Mouse (Mus musculus) kidney, adult 18-20 months (tissue): ENCODE measurements around the gene Nfib.

ENCODE experiments used
- DNase-seq: peaks from one replicate; pipeline ENCODE4 v3.0.0; 2021

The Nfib gene

DNA sequence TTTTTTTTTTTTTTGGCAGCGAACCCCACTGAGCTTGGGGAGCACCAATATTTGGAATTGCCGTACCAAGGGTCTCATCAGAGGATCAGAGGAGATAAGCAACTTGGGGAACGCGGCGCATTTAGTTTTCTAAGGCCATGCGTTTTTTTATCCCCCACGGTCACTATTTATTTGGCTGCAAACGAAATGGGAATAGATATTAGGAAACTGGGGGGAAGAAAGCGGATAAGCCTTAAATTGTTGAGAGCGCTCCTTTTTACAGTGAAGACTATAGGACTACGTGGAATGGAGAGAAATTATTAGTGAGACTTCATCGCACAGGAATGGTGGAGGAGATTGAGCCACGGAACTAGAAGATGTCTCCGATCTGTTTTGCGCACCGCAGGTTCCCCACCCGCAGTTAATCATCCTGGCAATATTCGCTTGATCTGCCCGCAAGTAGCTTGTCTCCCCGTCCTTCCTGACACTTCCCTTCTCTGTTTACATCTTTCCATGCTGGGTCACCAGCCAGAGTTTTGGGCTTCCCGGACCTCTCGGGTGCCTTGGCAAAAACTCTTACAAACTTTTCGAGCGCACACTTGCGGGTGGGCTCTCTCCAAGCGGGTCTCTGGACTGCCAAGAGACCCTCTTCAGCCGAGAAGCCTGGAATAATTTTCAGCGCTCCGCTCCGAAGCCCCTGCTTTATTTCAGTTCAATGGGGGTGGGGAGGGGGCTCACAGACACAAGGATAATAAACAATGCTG, 167.3 kb downstream of the Nfib start:
- peak; percentile 46 for DNase-seq

DNA sequence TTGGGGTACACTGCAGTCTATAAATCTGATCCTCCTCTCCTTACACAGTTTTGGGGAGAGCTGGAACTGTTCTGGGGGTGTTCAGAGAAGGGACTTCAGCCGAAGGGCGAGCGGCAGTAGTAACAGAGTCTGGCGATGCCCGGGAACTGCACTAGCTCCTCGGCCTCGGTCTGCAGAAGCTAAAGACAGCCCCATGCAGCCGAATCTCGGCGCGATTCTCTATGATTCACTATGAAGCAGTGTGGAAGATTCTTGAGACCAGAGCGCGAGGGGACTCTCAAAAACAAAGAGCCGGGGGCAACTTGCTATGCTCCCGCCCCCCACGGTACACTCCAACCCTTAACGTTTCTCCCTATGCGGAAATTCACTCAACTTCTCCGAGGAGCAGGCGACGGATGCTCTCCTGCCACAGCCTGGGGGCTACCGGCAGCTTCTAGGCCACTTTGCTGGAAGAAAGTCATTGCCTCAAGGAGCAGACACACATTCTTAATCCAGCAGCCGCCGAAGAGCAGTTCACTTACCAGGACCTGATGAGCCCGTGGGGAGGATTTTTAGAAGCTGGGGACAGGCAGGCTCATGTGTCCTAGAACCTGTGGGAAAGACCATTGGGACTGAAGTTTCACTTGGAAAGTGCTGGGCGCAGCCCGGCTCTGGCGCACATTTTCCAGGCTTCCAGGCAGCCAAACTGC, 168.1 kb downstream of the Nfib start:
- DNase-seq = peak; percentile 68

DNA sequence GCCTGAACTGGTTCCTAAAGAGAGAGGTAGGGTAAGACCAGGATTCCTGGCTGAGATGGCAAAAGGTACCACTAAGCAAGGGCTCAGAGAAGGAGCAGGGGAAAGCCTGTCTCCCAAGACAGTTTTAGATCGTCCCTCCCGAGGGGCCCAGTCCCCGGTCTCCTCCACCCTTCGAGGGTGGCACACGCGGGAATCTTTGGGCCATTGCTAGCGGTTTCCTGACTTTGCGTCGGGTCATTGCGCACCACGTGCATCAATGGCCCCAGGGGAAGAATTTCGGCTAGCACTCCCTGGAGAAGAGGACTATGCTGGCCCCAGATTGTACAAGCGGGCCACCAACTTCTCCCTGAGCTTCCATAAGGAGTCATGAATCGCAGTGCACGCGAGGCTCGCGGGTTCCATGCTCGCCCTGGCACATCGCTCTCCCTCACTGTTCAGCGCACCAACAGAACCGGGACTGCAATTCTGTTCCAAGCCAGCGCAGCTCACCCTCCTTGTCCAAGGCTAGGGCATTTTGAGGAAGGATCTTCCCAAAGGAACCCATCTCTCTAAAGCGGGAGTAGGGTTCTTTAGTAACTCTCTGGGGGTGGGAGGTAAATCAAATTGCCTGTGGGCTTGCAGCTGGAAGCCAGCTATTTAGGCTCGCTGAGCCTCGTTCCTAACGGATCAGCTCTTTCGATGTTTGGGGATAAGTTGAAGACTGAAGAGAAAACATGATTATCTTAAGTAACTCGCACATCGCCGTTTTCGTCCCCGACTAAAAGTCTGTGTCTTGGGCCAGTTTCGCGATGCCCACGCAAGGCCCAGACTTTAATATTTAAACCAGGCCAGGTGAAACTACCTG, 168.9 kb downstream of the Nfib start:
- peak; percentile 24 for DNase-seq

DNA sequence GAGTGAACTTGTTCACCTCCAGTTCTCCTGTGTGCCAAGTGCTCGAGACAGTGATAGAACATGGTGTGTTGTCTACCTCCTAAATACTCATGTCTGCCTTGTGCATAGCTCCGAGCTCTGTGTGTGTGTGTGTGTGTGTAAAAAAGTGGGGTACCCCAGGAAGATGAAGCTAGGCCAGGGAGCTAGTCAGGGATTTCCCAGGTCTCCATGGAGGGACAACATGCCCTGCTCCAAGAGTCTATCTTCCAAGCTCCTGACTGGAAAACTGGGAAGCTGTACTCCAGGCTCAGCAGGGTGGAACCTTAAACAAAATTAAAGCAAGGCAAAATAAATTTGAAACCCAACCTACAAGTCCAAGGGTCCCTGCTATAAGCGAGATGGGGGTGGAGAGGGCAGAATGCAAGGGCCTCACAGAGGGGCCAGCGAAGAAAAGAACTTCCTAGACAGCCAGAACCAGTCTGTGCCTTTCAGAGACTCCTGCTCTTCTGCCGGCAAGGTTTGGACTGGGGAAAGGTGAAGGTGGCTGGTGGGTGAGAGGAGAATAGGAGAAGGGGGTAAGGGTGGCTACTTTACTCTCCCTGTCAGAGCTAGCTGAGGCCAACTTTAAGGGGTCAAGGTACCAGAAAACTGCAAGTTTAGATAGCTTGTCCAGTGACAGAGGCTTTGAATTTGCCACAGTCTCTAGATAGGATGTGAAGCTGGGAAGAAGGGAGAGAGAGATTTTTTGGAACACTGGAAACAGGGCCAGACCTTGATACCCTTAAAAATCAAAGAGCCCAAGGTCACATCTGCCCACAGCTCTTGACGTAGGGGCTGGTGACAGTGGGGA, 169.7 kb downstream of the Nfib start:
- DNase-seq = no peak

DNA sequence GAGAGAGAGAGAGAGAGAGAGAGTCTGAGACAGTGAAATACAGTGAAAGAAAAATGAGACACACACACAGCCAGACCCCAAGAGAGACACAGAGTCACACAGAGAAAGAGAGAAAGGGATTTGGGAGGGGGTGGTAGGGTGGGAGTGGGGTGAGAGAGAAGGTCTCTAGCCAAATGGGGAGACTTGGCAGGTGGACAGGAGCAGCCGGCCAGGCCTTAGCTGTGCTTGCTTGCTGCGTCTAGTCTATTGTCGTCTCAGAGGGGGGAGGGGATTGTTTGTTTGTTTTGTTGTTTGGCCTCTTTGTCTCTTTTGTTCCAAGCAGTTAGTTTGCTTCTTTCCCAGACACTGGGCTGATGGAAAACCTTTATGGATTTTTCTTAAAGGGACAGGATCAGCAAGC, 172.3 kb downstream of the Nfib start:
- no peak for DNase-seq

DNA sequence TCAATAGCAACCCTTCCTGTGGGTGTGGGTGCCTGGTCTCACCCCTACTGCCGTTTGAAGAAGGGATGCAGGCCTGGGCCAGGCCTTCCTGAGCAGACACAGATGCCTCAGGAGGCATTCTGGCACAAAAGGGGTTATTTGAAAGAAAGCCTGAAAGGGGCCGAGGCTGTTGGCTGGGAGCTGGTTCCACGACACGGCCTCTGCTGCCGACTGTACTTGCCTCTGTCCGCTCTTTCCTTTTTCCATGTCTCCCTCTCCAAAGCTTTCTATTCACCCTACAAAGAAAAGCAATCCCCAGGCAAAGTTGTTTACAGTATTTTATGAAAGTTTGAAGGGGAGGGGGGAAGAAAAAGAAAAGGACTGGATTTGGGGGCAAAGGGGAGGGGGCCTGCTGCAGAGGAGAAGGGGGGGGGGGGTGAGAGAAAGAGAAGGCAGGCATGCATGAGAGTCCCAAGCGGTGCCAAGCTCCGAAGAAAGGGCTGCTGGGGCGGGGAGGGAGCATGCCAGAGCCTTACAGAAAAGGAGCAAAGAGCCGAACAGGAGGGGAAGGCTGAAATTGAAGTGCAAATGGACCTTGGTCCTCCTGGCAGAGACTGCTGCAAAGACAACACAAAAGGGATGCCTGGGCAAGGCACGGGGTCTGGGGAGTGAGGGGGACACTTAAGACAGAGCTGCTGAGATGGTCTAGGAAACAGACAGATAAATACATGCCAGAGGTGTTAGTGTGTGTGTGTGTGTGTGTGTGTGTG, 172.9 kb downstream of the Nfib start:
- DNase-seq = no peak

DNA sequence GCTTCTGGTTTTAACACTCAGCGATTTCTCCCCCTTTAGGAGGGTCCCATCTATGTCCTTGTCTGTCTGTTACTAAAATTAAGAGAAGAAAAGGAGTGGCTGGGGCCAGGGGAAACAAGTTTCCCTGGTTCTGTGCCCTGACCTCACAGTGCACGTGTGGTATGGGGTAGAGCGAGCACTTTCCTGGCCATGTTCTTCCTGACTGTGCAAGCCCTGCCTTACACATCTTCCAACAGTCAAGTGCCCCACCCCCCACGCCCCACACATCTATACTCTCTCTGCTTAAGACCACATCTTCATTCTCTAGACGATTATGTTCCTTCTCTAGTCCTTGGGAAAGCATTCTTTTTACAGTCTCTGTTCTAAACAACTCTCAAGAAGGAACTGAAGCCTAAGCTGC, 173.6 kb downstream of the Nfib start:
- DNase-seq = no peak

DNA sequence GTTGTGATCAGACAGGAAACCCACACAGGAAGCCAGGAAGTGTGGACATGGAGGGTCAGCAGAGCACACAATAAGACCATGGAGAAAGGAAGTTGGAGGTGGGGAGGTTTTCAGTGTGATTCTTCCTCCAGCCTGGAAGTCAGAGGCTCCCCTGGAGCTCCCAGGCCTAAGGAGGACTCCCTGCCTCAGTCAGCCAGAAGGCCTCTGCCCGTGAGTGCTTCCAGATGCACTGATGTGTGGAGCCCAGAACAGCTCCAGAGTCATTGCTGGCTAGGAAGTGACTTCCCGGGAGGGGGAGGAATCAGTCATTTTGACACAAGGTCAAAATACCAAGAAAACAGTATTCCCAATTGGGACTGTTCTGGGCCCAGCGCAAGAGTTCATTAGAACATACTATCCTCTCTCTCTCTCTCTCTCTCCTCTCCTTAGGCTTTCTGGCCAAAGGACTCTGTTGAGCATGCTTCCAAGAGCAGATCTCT, 174.6 kb downstream of the Nfib start:
- no peak for DNase-seq

DNA sequence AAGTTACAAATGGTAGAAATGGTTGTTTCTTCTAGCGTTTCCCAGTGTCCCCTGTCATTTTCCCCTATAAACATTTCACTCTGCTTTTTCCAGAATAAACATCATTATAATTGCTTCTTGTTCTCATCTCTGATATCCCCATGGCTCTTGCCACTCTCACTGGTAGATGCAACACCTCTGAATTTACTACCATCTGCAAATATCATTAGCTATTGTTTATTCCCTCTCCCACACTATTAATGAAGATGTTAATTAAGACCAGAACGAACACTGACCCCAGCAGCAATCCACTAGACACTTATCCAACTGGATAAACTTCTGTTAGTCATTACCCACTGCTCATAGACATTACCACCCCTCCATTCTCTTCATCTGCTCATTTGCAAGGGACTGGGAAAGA, 176.6 kb downstream of the Nfib start:
- DNase-seq = no peak

DNA sequence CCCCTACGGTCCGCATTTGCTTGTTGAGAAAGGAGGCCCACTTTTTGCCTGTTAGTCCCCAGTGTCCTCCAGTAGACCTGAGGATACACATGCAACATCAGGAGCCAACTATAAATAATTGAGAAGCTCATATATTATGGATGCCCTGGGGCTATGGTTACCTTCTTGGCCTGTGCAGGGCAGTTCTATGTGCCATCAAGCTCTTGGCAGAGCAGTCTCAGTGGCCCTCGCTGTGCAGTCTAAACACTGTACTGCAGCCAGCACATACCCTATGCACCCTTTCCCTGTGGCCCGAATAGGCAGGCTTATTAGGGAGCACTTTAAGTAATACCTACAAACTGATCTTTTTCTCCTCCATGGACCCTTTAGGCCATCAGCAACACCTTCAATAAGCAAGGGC, 185.6 kb downstream of the Nfib start:
- DNase-seq = no peak

DNA sequence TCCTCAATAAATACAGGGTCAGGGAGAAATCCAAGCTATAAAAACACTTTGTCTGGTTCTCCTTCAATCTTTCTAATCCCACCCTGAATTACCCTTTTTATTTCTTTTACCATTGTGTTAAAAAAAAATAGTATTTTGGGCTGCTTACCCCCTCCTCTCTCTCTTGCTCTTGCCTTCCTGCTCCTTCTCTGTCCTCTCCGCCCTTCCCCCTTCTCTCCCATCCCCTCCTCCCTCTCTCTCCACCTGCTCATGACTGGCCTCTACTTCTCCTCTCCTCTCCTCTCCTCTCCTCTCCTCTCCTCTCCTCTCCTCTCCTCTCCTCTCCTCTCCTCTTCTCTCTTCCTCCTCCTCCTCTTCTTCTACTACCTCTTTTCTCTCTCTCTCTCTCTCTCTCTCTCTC, 187.4 kb downstream of the Nfib start:
- no peak for DNase-seq

DNA sequence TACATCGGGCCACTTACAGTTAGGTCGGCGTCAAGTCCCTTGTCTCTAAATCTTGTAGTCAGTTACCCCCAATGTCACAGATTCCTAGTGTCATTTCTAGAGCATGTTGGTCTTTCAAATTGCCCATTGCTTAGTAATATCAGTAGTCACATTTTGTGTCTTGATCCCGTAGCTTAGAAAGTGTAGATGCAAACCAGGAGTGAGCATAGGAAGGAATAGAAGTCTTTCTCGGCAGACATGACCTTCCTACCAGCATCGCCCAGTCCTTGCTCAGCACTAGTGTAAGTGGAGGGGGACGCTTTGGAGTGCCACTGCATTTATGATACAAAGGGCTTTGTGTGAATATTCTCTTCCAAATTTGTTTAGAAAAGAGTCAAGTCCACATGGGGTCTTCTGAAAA, 188.2 kb downstream of the Nfib start:
- no peak for DNase-seq

DNA sequence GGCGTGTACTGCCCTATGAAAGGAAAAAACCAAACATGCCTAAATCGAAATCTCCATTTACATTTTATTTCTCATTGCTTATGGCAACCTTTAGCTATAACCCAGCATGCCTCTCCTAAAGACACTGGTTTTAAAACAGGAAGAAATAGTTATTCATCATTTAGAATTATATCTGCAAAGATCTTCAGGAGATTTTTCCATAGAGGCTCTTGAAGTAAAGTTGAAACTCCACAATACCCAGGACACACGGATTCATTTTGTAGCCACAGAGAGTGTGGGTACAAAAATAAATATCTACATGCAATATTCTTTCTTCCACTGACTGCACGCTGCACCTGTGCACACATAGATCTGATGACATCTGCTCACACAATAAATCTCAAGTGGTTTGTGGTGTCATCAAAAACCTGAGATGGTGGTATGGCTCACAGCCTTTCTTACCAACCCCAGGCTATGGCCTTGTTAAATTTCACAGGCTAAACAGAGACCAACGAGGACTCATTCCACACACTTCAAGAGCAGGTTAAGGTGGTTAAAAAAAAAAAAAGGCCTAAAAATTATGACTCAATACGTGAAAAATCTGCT, 189.2 kb downstream of the Nfib start:
- DNase-seq = no peak

DNA sequence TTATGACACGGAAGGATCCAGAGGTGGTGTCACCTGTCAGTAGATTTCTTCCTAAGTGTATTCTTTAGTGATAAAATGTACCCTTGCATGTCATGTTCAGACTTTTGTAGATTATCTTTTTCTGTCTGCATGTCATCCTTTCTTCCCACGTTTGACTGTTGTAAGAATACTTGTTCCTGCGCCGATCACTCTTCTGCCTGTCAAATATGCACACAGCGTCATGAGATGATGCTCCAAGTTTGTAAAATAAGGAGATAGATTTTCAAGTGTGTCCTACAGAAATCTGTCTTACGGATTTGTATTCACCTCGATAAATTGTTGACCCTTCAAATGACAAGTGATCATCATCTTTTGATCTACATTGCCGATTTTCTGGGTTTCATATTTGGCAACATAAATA, 190.6 kb downstream of the Nfib start:
- DNase-seq = no peak

DNA sequence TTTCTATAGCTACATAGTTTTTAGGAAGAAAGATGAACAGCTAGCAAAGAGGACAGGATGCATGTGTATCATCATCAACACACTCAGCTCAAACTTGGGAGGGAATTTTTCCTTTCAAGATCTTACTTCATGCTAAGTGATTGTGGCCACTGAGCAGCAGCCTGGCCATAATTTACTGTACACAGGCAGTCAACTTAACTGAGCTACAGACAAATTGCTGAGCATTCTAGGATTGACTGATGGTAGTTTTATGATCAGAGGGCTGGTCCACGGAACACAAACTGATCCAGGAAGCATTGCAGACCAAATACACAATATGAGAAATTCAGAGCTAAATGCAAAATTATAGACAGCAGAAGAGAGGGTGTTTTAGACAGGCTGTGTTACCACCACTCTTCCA, 191.2 kb downstream of the Nfib start:
- DNase-seq = no peak

DNA sequence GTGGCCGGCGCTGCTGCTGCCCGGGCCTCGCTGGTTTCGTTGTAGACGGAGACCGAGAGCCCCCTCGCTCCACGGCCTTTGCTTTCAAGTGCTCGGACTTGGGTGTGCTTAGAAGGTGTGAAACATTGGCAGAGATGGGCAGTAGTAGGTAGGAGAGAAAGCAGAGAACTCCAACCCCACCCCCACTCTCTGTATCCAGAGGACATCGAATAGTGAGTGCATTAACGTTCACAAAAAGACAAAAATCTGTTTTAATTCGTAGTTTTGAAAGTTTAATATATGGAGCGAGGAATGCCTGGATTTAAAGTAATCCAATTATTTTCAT, 192.2 kb downstream of the Nfib start:
- no peak for DNase-seq

DNA sequence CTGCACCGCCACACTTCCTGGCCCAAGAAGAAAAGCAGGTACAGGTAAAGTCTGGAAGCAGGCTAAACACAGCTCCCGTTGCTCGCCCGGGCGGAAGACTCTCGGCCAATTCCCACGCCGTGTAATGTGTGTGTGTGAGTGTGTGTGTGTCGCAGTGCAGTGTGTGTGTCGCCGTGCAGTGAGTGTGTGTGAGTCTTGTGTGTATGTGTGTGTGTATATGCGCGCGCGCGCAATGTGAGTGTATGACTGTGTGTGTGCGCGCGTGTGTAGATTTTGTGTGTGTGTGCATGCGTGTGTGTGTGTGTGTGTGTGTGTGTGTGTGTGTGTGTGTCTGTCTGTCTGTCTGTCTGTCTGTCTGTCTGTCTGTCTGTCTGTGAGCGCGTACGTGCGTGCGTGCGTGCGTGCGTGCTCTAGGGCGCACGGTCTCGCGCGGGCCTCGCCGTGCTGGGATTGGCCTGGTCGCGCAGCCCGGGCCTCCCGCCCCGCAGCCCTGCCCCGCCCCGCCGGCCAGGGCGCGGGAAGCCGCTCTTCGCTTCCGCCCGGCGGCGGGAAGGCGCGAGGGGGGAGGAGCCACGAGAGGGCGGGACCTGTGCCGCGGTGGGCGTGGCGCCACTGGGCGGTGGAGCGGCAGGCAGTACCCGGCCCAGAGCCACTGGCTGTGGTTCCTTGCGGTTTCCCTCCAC, 192.7 kb downstream of the Nfib start:
- peak; percentile 99 for DNase-seq

DNA sequence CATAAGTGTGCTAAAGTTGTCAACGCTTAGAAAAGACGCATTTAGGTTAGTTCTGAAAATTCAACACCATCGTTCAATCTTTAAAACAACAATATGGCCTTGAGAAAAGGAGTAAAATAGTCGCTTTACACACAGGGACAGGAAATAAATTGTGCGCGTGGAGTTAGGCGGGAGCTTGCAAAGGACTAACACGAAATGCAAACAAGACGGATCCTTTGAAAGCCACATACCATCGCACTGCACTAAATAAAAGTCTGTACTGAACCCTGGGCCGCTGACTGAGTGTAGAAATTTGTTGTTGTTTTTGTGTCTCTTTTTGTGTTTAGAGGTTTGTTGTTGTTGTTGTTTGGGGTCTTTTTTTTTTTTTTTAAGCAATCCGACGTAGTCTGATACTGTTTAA, 193.2 kb downstream of the Nfib start:
- peak; percentile 41 for DNase-seq

DNA sequence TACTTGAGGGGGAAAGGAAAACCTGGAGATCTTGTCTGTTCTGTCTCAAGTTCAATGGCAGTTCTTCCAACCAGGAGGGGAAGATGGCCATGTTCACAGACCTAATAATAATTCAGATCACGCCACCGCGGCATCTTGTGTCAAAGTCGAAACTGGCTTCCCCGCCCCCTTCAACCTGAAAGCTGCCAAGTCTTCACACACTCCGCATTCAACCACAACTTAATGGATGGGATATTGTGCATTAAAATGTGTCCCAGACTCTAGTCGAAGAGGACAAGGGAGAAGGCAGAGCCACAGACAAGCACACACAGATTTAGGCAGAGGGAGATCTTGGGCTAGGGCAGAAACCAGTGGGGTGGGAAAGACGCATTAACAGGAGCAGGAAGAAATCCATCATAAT, 194.0 kb downstream of the Nfib start:
- DNase-seq = peak; percentile 77

DNA sequence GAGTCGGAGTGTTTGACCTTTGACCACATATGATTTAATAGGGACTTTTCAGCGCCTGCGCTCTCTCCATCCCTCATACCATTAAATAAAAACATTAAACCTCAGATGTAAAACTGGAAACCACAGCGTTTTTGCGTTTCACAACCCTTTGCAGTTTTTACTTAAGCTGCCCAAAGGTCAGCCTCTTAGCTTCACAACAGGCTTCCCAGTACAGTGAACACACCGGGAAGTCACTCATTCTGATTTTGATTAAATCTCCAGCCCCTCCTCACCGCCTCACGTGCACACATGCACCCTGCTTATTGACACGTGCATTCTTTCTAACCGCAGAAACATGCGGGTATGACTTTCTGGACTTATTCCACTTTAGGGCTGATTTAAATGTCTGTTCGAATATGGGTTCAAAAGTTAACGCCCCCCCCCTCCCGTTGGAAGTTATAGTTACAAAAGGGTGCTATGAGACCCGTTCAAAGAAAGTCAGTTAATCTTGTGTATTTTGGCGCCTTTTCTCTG, 194.5 kb downstream of the Nfib start:
- peak; percentile 69 for DNase-seq

DNA sequence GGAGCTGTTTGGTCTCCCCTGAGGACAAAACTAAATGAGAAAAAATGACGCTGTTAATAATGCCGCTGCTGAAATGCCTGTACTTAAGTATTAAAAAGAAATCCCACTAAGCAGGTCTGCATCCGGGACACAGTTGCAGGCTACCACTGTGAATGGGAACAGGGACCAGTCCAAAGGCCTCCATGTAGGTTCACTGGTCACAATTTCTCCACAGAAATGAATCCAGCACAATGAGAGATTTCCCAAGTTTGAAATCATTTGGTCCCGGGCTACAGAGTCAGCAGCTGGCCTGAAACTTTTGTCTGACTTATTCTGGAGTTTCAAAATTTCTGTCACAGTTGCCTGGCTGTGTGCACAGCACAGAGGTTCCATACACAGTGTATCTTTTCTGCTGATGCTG, 195.8 kb downstream of the Nfib start:
- DNase-seq = peak; percentile 14
